Mouse (Mus musculus) urinary bladder, postnatal 10 days (tissue): ENCODE measurements around the gene Spag16.

Source experiments
- DNase-seq: peaks from one replicate; pipeline ENCODE4 v3.0.0; 2022; ENCODE audit warnings: low spot score

Gene Spag16

DNA sequence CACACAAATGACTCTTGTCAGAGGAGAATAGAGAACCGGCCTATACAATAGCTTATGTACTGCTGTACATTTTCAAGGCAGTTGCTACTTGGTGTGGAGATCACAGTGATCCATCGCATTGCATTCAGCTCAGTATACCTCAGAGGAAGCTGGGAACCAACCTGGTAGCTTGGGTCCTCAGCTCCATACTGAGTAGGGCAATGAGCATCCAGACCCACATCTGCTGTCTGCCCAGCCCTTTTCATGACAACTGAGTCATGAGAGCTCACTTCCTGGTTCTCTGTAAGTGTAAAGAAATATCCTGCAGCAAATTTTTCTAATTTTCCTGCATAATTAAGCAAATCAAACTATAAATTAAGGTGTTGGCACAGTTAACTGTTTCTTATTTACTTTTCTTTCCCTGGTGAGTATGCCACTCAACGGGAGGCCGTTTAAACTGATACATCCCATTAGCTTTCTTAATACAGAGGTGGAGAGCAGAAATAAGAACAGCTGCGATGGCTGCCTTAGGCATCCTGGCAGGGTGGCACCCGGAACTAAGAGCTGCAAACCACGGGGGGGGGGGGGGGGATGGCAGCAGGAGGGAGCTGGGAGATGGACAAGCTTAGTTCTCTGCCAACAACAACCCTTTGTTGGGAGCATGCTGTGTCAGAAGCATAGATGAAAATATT, 255.6 kb downstream of the Spag16 start:
- no peak for DNase-seq

DNA sequence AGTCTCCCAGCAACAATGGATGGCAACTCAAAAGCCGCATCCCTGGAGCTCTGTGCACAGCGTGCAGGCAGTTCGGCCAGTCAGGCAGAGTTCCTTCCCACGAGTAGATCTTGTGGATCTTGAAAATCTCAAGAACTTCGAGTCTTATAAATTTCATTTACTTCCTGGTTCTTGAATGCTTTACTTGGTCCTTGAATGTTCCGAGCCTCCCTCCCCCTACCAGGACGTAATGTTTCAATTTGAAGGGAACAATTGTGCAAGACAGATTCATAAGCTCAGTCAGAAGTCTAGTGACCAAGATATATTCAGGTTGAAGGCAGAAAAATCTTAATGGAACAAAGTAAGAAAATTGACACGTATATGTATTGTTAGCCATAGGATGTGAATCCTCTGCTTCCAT, 277.9 kb downstream of the Spag16 start:
- no peak for DNase-seq

DNA sequence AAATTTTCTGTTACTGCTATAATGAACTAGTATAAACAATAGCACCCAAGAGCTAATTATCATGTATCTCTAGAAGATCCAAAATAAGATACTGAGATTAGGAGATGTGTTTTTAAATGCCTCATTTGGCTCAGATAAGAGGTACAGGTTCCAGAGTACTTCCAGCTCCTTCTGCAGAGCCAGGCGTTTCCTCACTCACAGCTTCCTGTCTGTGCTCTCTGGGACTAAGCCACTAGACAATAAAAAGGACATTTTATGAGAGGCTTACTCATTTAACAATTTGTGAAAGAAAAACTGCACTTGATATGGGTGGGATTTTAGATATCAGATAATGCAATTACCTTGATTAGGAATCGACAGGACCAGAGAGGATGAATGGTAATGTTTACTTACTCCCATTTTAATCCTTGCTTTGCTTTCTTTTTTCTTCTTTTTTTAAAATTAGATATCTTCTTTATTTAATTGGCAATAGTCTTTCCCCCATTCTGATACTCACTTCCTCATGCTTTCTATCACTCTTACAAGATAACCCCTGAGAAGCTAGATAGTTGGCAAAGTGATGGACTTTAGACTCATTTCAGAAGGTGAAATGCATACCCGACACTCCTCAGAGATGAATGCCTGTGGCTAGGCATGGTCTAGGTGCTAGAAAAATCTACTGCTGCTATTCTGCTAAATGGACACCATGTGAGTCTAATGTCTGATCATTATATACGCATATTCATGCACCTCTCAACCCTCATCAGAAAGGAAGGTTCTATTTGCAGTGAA, 289.6 kb downstream of the Spag16 start:
- DNase-seq = no peak

DNA sequence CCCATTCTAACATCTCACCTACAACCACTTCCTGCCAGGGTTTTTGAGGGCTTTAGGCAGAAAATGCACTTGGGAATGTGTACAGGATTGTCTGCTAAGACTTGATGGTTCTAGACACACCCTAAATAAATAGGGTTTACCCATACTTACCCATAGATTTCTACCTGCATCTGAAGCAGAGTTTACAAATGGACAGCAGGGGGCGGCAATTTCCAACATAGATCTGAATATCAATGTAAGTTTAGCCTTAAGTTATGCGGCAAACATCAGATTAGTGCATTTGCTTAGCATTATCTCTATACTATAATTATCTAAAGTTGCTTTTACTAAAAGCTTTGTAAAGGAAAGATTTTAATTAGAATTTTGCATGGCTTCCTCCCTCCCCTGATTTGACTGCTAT, 301.3 kb downstream of the Spag16 start:
- DNase-seq = no peak

DNA sequence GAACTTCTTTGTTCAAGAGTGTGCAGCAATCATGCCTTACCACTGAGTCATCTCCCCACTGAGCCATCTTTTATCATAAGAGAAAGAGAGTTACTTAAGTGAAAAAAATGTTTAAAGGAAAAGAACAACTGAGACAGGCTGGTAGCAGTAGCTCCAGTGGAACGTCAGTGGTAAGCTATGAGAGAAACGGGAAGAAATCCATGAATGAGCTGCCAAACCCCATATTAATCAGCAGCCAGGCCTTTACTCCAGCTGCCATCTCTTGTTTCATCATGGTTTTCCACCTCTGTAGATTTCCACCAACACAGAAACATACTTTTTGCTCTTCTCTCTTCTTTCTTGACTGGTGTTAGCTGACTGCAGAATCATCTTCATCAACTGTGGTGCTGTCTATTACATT, 308.8 kb downstream of the Spag16 start:
- DNase-seq = no peak

DNA sequence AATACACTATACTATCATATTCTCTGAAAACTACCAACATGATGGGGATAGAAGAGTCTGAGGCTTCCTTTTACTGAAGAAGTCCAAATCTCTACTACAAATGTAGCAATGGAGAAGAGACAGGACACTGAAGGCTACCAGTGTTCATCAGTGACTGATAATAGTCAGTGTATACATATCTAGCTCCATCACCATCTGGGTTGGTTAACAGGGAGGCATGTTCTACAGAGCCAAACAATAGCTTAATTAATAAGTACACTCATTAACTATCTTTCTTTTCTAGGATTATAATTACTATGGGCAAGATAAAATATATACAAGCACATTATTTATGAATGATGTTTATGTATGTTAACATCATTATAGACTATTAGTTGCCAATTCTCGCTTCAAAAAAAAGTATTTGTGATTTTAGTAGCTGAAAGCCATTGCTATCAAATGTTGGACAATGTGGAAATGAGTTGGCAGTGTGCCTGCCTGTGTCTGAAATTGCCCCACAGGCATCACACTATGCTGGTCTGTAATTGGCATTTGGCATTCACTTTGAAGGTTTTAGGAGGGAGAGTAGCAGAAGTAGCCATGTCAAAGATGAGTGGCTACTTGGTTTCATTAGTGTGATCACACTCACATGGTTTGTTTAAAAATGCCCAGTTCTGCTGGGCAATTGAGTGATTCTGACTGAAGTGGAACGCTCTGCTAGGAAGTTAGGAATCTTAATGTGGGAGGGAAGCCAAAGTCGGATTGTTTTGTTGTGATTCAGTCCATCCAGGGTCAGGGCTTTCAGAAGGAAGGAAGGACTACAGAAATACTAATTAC, 338.8 kb downstream of the Spag16 start:
- no peak for DNase-seq

DNA sequence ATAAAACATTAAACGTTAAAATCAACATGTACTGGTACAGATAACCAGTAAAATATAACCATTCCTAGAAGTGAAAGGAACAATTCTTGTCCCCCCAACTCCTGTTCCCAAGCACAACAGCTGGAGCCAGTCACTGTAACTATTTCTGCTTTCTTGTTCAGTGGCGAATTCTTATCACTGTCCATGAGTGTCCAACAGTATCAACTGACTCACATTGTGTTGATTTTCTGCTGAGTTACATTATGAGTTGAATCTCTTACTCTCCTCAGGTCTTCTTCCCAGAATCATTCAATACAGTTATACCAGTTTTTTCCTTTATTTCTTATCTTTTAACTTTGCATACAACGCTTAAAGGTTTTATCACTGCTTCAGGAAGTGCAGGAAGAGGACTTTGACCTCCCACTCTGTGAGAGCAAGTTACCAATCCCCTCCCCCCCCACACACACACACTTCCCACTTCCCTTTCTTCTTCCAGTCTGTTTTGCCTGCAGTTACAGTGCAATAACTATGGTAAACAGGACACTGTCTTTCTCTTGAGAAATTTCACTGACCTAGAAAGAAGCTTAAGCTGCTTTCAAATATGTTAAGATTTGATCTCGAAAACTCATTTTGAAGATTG, 353.5 kb downstream of the Spag16 start:
- no peak for DNase-seq

DNA sequence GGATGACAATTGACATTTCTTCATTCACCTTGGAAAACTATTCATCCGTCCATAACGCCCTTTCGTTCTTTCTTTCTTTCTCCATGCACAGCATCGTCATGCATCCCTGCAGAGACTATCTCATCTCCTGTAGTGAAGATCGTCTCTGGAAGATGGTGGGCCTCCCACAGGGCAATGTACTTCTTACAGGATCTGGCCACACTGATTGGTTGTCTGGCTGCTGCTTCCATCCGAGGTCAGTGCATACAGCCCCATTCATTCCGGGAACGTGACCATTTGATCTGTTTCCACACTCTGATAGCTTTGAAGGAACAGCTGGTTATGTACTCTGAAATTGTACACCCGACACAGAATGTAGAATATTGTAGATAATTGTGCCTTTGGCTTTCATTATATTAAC, 438.0 kb downstream of the Spag16 start:
- DNase-seq = no peak

DNA sequence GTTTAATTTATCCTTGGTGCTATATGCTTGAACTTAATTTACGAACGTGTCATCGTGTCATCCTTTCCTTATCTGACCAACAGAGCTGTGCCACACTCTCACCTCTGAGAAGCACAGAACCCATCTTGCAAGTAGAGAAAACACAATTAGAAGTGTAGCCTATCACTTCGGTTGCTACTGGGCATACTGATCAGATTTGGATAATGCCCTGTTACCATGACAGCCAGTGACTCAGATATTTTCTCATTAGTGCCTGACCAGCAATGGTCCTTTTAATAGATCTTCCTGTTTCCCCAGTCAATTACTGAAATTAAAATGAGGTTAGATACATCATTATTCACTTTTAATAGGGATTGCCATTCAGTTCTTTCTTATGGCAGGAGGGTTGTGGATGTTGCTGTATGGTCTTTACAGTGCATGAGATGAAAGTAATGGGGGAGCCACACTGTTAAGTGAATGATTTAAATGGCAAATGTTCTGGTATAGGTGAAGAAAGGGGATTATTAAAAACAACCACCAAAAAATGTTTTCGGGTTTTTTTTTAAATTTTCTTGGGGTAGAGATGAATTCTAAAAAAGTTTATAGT, 439.2 kb downstream of the Spag16 start:
- DNase-seq = no peak

DNA sequence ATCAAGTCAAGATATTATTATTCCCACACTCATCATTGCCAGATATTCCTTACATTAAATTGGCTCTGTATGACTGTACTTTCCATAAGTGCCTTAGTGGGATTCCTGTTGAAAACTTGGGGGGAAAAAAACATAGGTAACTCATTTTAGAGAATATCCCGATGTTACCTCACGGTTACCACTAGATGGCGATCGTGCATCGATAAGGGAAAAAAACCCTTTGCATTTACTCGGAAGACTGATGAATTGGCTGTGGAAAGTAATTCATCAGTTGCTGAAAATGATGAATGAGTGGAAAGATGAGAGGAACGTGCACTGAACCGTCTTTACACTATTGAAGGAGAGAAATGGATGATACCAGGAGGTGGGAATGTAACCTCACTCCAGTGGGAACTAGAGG, 443.4 kb downstream of the Spag16 start:
- DNase-seq = no peak

DNA sequence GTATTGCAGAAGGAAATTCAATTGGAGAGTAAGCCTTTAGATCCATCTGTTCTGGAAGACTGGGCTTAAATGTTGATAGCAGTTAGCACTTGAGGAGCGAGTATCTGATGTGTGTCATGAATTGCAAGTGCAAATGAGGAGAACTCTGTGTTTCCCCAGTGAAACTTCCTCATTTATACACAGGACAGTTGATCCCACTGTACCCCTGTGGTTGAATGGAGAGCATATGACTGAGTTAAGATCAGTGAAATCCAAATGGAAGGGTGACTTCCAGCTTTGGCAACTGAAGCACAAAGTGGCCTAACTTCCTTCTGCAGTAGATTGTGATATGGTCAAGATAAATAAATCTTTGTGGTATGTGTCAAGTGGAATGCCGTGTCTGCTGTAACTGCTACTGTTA, 446.0 kb downstream of the Spag16 start:
- DNase-seq = no peak

DNA sequence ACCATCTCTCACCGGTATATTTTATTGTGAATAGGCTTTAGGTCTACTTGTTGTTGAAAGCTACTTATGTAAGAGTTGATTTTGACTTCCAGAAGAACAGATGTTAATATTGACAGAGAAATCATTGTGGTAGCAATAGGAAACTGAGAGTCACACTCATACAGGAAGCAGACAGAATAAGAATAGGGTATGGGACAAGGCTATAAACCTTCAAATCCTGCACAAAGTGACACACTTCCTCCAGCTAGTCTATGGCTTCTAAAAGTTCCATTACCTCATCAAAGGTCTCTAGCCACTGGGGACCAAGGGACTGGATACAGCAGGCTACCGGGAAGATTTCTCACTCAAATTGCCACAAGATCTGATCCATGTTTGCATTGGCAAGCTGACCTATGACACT, 452.5 kb downstream of the Spag16 start:
- DNase-seq = no peak

DNA sequence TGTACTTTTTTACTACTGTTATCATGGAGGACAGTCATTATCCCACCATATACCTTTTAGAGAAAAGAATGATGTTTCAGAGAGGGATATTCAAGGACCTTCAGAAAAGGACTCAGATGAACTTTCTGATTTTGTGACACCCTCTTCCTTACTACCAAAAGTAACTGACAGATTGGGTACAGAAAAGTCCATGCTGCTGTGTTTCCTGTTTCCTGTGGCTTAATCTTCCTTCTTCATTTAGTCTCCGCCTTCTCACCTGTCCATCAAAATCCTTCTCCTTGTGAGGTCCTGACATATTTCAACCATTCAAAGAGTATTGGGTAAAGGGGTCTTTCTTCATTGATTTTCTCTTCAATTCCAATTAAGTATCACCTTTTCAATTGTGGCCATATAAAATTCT, 456.6 kb downstream of the Spag16 start:
- DNase-seq = no peak

DNA sequence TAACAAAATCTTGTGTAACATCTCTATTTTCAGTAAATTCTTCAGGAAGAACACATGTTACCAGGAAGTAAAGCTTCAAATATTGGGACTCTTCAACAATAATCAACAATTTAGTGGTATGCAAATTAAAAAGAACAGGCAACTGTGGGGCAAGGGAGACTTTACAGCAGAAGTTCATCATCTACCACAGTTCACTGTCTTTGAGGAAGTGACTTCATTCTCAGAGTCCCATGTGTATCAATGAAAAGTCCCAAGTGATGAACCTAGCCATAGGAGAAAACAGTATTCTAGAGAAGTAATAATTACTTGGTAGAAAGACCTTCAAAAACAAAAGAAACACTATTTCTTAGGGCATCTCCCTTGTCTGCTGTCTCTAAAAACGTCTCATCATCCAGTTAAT, 457.4 kb downstream of the Spag16 start:
- DNase-seq = no peak

DNA sequence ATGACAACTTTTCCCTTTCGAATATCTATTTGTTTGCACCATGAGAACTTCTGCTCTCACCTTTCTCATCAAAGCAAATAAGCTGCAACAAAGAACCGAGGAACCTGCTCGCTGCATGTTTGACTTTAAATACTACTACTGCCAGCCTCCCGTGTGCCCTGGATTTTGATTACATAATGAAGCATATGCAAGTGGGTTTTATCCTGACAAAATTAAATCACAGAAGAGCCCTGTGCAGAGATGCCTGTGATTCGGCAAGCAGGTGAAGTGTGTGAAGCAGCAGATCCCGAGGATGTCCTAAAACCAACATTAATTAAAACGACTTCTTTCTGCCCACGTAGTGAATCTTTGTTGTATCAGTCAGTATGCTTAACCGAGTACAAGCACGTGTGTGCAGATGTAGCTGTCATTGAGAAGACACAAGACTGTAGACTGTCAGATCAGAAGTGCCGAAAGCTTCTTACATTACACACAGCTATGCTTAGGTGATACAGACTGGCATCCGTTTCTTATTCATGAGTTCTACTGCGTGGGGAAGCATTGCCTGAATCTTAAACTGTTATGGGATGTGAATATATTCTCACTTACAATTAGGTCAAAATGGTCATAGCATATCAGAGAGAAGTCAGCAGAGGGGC, 489.5 kb downstream of the Spag16 start:
- DNase-seq = no peak

DNA sequence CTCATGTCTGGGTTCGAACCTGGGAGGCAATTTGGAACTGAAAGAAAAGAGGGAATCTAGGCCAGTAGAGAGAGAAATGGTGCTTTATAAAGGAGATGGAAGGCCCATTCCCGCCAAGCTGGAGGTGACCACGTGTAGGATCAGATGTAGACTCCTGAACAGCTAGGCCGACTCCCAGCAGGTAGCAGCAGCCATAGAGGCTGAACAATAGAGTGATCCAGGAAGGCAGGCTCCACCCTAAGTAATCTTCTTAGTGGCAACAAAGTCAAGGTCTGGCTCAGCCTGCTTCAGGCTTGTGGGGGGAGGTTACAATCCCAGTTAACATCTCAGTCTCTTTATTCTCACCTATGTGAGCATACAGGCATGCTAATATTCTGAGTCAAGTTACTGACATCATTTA, 494.2 kb downstream of the Spag16 start:
- no peak for DNase-seq

DNA sequence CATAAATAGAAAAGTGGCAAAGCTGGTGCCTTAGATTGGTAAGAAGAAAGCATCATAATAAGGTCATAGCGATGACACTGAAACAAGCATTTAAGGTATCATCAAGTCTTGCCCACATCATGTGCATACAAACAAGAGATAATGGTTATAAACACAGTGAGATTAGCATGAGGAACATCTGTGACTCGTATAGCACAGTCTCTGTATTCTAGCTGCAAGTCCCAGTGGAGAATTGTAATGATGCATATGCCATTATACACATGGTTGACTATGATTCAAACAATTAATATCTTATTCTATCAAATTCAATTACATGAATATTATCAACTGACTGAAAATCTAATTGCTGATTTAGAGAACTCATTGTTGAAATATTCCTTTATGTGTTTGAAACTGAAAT, 519.4 kb downstream of the Spag16 start:
- no peak for DNase-seq

DNA sequence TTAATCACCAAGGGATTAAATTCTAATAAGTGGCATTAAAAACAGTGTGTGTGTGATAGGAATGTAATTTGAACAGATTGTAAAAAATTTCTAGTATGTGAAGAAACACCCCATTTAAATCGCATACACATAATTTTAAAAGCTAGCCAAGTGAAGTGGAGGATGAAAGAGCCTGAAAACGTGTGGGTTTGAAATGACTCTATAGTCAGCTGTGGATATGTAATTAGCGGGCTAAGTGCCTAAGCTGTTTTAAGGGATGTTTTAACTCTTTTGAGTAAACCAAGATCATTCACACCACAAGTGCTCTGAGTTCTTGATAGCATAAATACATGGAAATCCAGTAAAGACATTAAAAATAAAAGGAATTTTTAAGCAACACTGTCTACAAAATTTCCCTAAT, 524.6 kb downstream of the Spag16 start:
- DNase-seq = no peak

DNA sequence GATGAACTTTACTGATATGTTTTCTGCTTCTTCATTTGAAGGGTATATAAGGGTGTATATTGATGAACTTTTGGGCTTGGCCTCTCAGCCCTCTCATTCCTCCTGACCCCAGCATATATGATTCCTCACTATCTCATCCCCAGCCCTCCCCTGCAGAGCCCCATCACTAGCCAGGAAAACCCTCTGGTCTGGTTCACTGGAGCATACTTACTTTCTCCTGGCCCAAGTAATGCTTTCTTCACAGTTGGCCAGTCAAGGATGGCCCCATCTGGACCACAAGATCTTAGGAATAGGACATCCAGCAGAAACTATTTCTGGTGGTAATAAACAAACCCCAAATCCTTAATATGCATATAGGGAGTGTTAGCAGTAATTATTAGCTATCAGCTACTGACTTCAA, 527.2 kb downstream of the Spag16 start:
- DNase-seq = no peak

DNA sequence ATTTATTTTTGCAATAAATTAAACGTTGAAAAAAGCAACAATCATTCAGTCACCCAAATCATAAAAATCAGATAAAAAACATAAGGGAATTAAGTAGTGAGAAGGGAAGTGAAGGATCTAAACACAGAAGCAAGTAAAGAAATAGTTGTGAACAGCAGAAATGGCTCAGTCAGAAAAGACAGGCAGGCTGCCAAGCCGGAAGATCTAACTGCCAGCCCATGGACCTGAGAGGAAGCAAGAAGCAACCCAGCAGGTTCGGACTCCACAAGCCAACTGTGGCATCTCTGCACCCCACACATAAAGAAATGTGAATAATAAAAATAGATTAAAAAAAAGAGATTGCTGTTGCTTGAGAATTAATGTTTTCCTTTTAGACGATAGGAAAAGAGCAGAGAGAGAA, 545.0 kb downstream of the Spag16 start:
- DNase-seq = no peak

DNA sequence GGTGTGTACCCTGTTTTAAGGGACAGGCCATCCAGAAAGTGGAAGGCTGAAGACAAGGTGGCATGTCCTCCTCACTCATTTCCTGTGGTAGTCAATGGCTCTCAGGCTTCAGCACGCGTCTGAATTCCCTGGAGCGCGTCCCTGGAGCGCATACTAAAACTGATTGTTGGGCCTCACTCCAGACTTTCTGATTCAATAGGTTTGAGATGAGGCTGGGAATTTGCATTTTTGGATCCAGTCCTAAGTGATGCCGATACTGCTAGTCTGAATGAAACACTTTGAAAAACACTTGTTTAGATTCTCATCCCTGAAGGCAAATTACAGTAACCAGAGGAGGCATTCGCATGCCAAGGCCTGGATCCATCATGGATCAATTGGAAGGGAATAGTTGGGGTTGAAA, 553.3 kb downstream of the Spag16 start:
- no peak for DNase-seq
